10 mouse cellular contexts compared by ENCODE assay signal in the genomic region with DNA sequence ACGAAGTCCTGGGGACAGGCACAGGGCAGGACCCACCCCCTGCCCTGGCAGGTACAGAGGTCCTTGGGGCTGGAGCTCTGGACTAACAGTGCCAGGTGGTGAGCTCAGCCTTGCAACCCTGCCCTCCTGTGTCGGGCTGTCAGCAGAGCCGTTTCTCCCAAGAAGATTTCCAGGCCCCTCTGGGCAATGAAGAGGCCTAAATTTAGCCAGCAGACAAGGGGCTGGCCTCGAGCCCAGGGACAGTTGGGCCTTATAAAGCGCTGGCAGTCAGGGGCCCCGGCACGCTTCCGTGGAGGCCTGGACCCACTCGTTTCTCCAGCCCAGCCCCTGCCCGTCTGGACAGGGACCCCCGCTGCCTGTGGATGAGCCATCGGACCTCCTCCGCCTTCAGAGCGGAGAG. TPM values are rescaled to one million over a fixed set of nuclear protein-coding genes. Genes with fewer than 3 reads are reported as not detected.
DNase-seq lines count a peak whose midpoint lies in the region; ATAC-seq and TF ChIP-seq lines count a peak whose summit lies in the region.
"Had no signal": no experiment of that assay in that cellular context is flagged by ENCODE, and none has a peak within 500 bp of the region (broad histone marks: within the 10 kb centered on the region; RNA-seq: fewer than 3 reads in every experiment).

No protein-coding gene starts in this region.

- no peak overlapping the region for H3K9ac ChIP-seq in forebrain, postnatal 0 days
- H3K9ac ChIP-seq in heart, embryonic 13.5 days, result peak overlapping the region; percentile 99

- H3K4me1 ChIP-seq in forebrain, embryonic 10.5 days, result peaks cover 29% of the 10 kb centered on the region
- peaks cover 4% of the 10 kb centered on the region; the same call in 1 of the 2 replicates for H3K4me1 ChIP-seq in forebrain, postnatal 0 days (ENCODE audit: insufficient read depth)
- peaks cover 61% of the 10 kb centered on the region for H3K4me1 ChIP-seq in heart, embryonic 13.5 days

- peaks cover 55% of the 10 kb centered on the region for H3K27me3 ChIP-seq in forebrain, embryonic 10.5 days (ENCODE audit: poor library complexity, severe bottlenecking)
- H3K27me3 ChIP-seq in forebrain, postnatal 0 days (ENCODE audit: insufficient read depth, low read length), result no peaks in the 10 kb centered on the region
- peaks cover 5% of the 10 kb centered on the region; the same call in 1 of the 2 replicates for H3K27me3 ChIP-seq in heart, embryonic 13.5 days (replicated peaks)

- TF ChIP-seq CTCF in forebrain, postnatal 0 days (IDR thresholded peaks at IDR 0.05; ENCODE audit: low read depth), result no peak

- H3K9me3 ChIP-seq in forebrain, embryonic 10.5 days, result no peaks in the 10 kb centered on the region
- H3K9me3 ChIP-seq in forebrain, postnatal 0 days (ENCODE audit: low read length), result no peaks in the 10 kb centered on the region
- H3K9me3 ChIP-seq in heart, embryonic 13.5 days, result no peaks in the 10 kb centered on the region
- H3K9me3 ChIP-seq: kidney, embryonic 15.5 days had no signal

- no peaks in the 10 kb centered on the region for H3K36me3 ChIP-seq in forebrain, embryonic 10.5 days (replicated peaks)
- H3K36me3 ChIP-seq in forebrain, postnatal 0 days (ENCODE audit: insufficient read depth), result no peaks in the 10 kb centered on the region
- H3K36me3 ChIP-seq in heart, embryonic 13.5 days, result peaks cover 20% of the 10 kb centered on the region
- H3K36me3 ChIP-seq: kidney, embryonic 15.5 days had no signal

- WGBS in forebrain, embryonic 10.5 days, result 75% methylated on average over 14 of the region's 14 CpGs
- WGBS in forebrain, postnatal 0 days, result 57% methylated on average over 14 of the region's 14 CpGs
- WGBS in heart, embryonic 13.5 days, result 21% methylated on average over 14 of the region's 14 CpGs

- DNase-seq in forebrain, embryonic 10.5 days (ENCODE audit: extremely low spot score, low spot score), result no peak
- no peak for DNase-seq in forebrain, postnatal 0 days
- DNase-seq in cerebellum, postnatal 36 days, result peak; percentile 41 to 54
- peak; percentile 54 for DNase-seq in lung, postnatal 36 days
- no peak for DNase-seq in layer of hippocampus, adult 8-10 months (ENCODE audit: low spot score in 2 of 2)
- no peak for DNase-seq in spleen, postnatal 14 days (ENCODE audit: low spot score in 2 of 2)

- H3K4me3 ChIP-seq in forebrain, embryonic 10.5 days, result no peak overlapping the region
- H3K4me3 ChIP-seq in forebrain, postnatal 0 days (ENCODE audit: low read depth, low read length), result no peak overlapping the region
- H3K4me3 ChIP-seq in heart, embryonic 13.5 days, result peak overlapping the region; percentile 81
- H3K4me3 ChIP-seq: kidney, embryonic 15.5 days had no signal

- H3K4me2 ChIP-seq in forebrain, postnatal 0 days (ENCODE audit: low read depth), result no peak overlapping the region
- peak overlapping the region; percentile 90 for H3K4me2 ChIP-seq in heart, embryonic 13.5 days
- H3K4me2 ChIP-seq: kidney, embryonic 15.5 days had no signal

- H3K27ac ChIP-seq in forebrain, embryonic 10.5 days, result 0 out of 2 replicates have a peak overlapping the region, but pooled peaks have one; percentile 8
- H3K27ac ChIP-seq in forebrain, postnatal 0 days (ENCODE audit: low read depth, low read length), result no peak overlapping the region
- peak overlapping the region; percentile 98 for H3K27ac ChIP-seq in heart, embryonic 13.5 days (replicated peaks)
- H3K27ac ChIP-seq: kidney, embryonic 15.5 days; macrophage had no signal

- no peak for ATAC-seq in forebrain, postnatal 0 days
- ATAC-seq in heart, embryonic 13.5 days (ENCODE audit: extremely low read depth, insufficient number of reproducible peaks, low FRiP score, low TSS enrichment), result peak; percentile 45; the same call in 1 of the 2 replicates
- ATAC-seq in frontal cortex, adult (ENCODE audit: low TSS enrichment), result no peak

RNA-seq across cellular contexts. Expression of gene Hspb7, which starts 0.8 kb away (rescaled TPM):
- not detected in 2 replicates for polyA plus RNA-seq in forebrain, embryonic 10.5 days (2016; fragmentation: Nextera tagmentation; extraction: Ambion mirVana)
- not detected in 2 replicates for total RNA-seq in forebrain, postnatal 0 days (2014; rRNA removed)
- not detected in 2 replicates for polyA plus RNA-seq in forebrain, postnatal 0 days (2015; fragmentation: Nextera tagmentation; extraction: Ambion mirVana)
- polyA plus RNA-seq in heart, embryonic 13.5 days (2015; fragmentation: Nextera tagmentation; extraction: Ambion mirVana), result 183 and 184 TPM in 2 replicates
- under 1 TPM in 1 of 4 experiments, not detected in 3; 0.33 TPM for total RNA-seq in layer of hippocampus, adult 8-10 months (2022)
- polyA plus RNA-seq: macrophage had no signal

RNA-seq across cellular contexts. Expression of gene Clcnkb, which starts 5.6 kb away (rescaled TPM):
- polyA plus RNA-seq in forebrain, embryonic 10.5 days (2016; fragmentation: Nextera tagmentation; extraction: Ambion mirVana), result not detected in 2 replicates
- 0.08 TPM in 1 of 2 replicates, not detected in the other for total RNA-seq in forebrain, postnatal 0 days (2014; rRNA removed)
- 0.25 TPM in 1 of 2 replicates, not detected in the other for polyA plus RNA-seq in forebrain, postnatal 0 days (2015; fragmentation: Nextera tagmentation; extraction: Ambion mirVana)
- polyA plus RNA-seq in heart, embryonic 13.5 days (2015; fragmentation: Nextera tagmentation; extraction: Ambion mirVana), result 0.79 and 0.99 TPM in 2 replicates
- total RNA-seq in layer of hippocampus, adult 8-10 months (2022), result not detected
- polyA plus RNA-seq: macrophage had no signal

RNA-seq across cellular contexts. Expression of gene Srarp, which starts 14.5 kb away (rescaled TPM):
- not detected in 2 replicates for polyA plus RNA-seq in forebrain, embryonic 10.5 days (2016; fragmentation: Nextera tagmentation; extraction: Ambion mirVana)
- 2.4 and 4.6 TPM in 2 replicates for total RNA-seq in forebrain, postnatal 0 days (2014; rRNA removed)
- polyA plus RNA-seq in forebrain, postnatal 0 days (2015; fragmentation: Nextera tagmentation; extraction: Ambion mirVana), result 0.63 and 0.69 TPM in 2 replicates
- not detected in 2 replicates for polyA plus RNA-seq in heart, embryonic 13.5 days (2015; fragmentation: Nextera tagmentation; extraction: Ambion mirVana)
- 1 to 10 TPM; 3.4 to 4.9 (median 3.6) TPM for total RNA-seq in layer of hippocampus, adult 8-10 months (2022)
- polyA plus RNA-seq: kidney, embryonic 15.5 days; macrophage had no signal

RNA-seq across cellular contexts. Expression of gene Clcnka, which starts 22.9 kb away (rescaled TPM):
- 0.05 and 0.06 TPM in 2 replicates for polyA plus RNA-seq in forebrain, embryonic 10.5 days (2016; fragmentation: Nextera tagmentation; extraction: Ambion mirVana)
- total RNA-seq in forebrain, postnatal 0 days (2014; rRNA removed), result 0.24 TPM in 1 of 2 replicates, not detected in the other
- polyA plus RNA-seq in forebrain, postnatal 0 days (2015; fragmentation: Nextera tagmentation; extraction: Ambion mirVana), result 0.10 TPM in 1 of 2 replicates, not detected in the other
- polyA plus RNA-seq in heart, embryonic 13.5 days (2015; fragmentation: Nextera tagmentation; extraction: Ambion mirVana), result 0.10 TPM in 1 of 2 replicates, not detected in the other
- total RNA-seq in layer of hippocampus, adult 8-10 months (2022), result not detected
- polyA plus RNA-seq: macrophage had no signal

RNA-seq across cellular contexts. Expression of gene Zbtb17, which starts 23.0 kb away (rescaled TPM):
- 58.9 and 61.1 TPM in 2 replicates for polyA plus RNA-seq in forebrain, embryonic 10.5 days (2016; fragmentation: Nextera tagmentation; extraction: Ambion mirVana)
- 42.1 and 51.5 TPM in 2 replicates for total RNA-seq in forebrain, postnatal 0 days (2014; rRNA removed)
- 32.8 and 34.8 TPM in 2 replicates for polyA plus RNA-seq in forebrain, postnatal 0 days (2015; fragmentation: Nextera tagmentation; extraction: Ambion mirVana)
- 23.3 and 23.4 TPM in 2 replicates for polyA plus RNA-seq in heart, embryonic 13.5 days (2015; fragmentation: Nextera tagmentation; extraction: Ambion mirVana)
- 10 to 100 TPM; 27.6 to 35.4 (median 30.4) TPM for total RNA-seq in layer of hippocampus, adult 8-10 months (2022)

Comparison
In these comparisons a context has a peak if more than half of its experiments do, and no peak if none do; other contexts are left out.
1. DNase-seq: peak in cerebellum, postnatal 36 days (2 of 2) and lung, postnatal 36 days (single experiment); none in forebrain, embryonic 10.5 days (single experiment), forebrain, postnatal 0 days (single experiment), layer of hippocampus, adult 8-10 months (0 of 2) and spleen, postnatal 14 days (0 of 2).
2. RNA of gene Hspb7, which starts 0.8 kb away (polyA plus RNA-seq): 183 to 184 TPM in heart, embryonic 13.5 days; not detected in forebrain, postnatal 0 days and not detected in forebrain, embryonic 10.5 days; every median in the first group is over 100 times any median in the second.